Mouse (Mus musculus) intestine, embryonic 14.5 days (tissue): ENCODE data around the gene Scamp1. TPM values are rescaled to one million over a fixed set of nuclear protein-coding genes. Genes with fewer than 3 reads are reported as not detected.

Experiments used
- ATAC-seq: fragments of 200-750 bp; cut with Nextera tagmentation; replicated peaks from 2 replicates; pipeline ENCODE4 v1.8.0; 2017; ENCODE audit warnings: low read depth, moderate number of reproducible peaks, moderate TSS enrichment, moderate library complexity; ENCODE audit not compliant: low FRiP score, low TSS enrichment
- DNase-seq: peaks from one replicate; pipeline ENCODE4 v3.0.0-alpha.2; 2018; ENCODE audit warnings: low spot score
- H3K27ac ChIP-seq: fragments of 300-500 bp; sonication (generic); 2 replicates; pipeline ENCODE4 v1.5.1; 2014; ENCODE audit warnings: low read depth, mild to moderate bottlenecking, control low read depth
- H3K27me3 ChIP-seq: fragments of 300-500 bp; sonication (generic); replicated peaks from 2 replicates; pipeline ENCODE4 v1.6.1; 2014; ENCODE audit warnings: low read length, control low read depth; ENCODE audit not compliant: control insufficient read depth, insufficient read depth
- H3K36me3 ChIP-seq: fragments of 300-500 bp; sonication (generic); 2 replicates; pipeline ENCODE4 v1.6.1; 2014; ENCODE audit warnings: low read length, control low read depth; ENCODE audit not compliant: control insufficient read depth, insufficient read depth
- H3K4me1 ChIP-seq: fragments of 300-500 bp; sonication (generic); replicated peaks from 2 replicates; pipeline ENCODE4 v1.6.1; 2014; ENCODE audit warnings: low read length, control low read depth, mixed read lengths; ENCODE audit not compliant: control insufficient read depth, insufficient read depth
- H3K4me2 ChIP-seq: fragments of 300-500 bp; sonication (generic); 2 replicates; pipeline ENCODE4 v1.6.1; 2014; ENCODE audit warnings: low read length
- H3K4me3 ChIP-seq: fragments of 300-500 bp; sonication (generic); 2 replicates; pipeline ENCODE4 v1.5.1; 2014; ENCODE audit warnings: low read depth, low read length, control low read depth, mixed read lengths
- H3K9ac ChIP-seq: fragments of 300-500 bp; sonication (generic); 2 replicates; pipeline ENCODE4 v1.6.1; 2014; ENCODE audit warnings: mild to moderate bottlenecking, low read length
- H3K9me3 ChIP-seq: fragments of 300-500 bp; sonication (generic); 2 replicates; pipeline ENCODE4 v1.6.1; 2016; ENCODE audit warnings: low read length, control low read depth; ENCODE audit not compliant: control insufficient read depth
- whole genome bisulfite sequencing: fragments of 180-500 bp; shearing (Covaris S2); extraction: QIAGEN DNeasy Blood & Tissue Kit; methylation state at CpG from one replicate; pipeline ENCODE4 v1.1.7; 2014; 5-methylcytosine and 5-hydroxymethylcytosine counted together
- polyA plus RNA-seq: library from polyadenylated mRNA; unstranded; fragments of >200 nt; fragmentation: Nextera tagmentation; extraction: Ambion mirVana; gene quantifications from 2 replicates; pipeline ENCODE4 v1.2.1, GENCODE M21; 2014

The Scamp1 gene
- polyA plus RNA-seq, 1 experiment from 2014 or later, result 30.2 TPM

GRCm38 (mm10) chr13:94294886-94295285 lies 9.2 kb upstream of the Scamp1 start:
- Histone ChIP-seq H3K4me2 (no peak overlapping the region), H3K36me3 (no peaks in the 10 kb centered on the region), H3K27me3 (no peaks in the 10 kb centered on the region), H3K4me1 (no peaks in the 10 kb centered on the region), H3K9ac (no peak overlapping the region), H3K27ac (no peak overlapping the region), H3K9me3 (no peaks in the 10 kb centered on the region), H3K4me3 (no peak overlapping the region)
- DNase-seq (no peak), ATAC-seq (no peak)
- 58% methylated on average over 3 of the region's 3 CpGs for WGBS

- DNase-seq, result no peak
- no peak for ATAC-seq
- Histone ChIP-seq H3K27me3 (no peaks in the 10 kb centered on the region), H3K9ac (no peak overlapping the region), H3K4me1 (no peaks in the 10 kb centered on the region), H3K9me3 (no peaks in the 10 kb centered on the region), H3K36me3 (no peaks in the 10 kb centered on the region), H3K27ac (no peak overlapping the region), H3K4me2 (no peak overlapping the region), H3K4me3 (no peak overlapping the region)
- 58% methylated on average over 10 of the region's 10 CpGs for WGBS
Observed at GRCm38 (mm10) chr13:94293911-94294310, 8.3 kb upstream of the Scamp1 start.

DNA sequence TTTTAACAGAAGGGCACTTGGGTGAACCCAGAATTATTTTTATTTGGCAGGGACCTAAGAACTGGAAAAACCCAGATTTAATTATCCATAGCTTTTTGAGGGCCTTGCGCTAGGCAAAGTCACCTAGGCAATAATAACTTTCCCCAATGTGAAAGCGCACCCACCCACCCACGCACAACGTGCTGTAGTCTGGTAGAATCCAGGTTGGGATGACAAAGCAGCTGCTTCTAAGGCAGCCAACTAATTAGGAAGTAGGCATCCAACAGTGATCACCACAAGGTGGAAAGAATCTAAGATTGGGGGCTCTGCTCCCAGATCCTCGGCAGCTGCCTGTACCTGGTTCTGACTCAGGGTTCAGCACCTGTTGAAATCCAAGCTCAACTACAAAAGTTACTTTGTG lies 538 bp upstream of the Scamp1 start:
- Histone ChIP-seq H3K27ac (no peak overlapping the region), H3K4me2 (peak overlapping the region; percentile 84), H3K4me3 (no peak overlapping the region), H3K9me3 (no peaks in the 10 kb centered on the region), H3K36me3 (no peaks in the 10 kb centered on the region), H3K9ac (no peak overlapping the region), H3K27me3 (no peaks in the 10 kb centered on the region), H3K4me1 (no peaks in the 10 kb centered on the region; the same call in none of the 2 replicates)
- DNase-seq (no peak), ATAC-seq (no peak)
- 42% methylated on average over 5 of the region's 5 CpGs for WGBS

- under 1% methylated on average over 63 of the region's 65 CpGs for WGBS
- H3K9me3 ChIP-seq, result no peaks in the 10 kb centered on the region
Observed at GRCm38 (mm10) chr13:94284543-94285269, 951 bp downstream of the Scamp1 start.

GRCm38 (mm10) chr13:94279420-94279819 lies 6.2 kb downstream of the Scamp1 start:
- Histone ChIP-seq H3K4me3 (no peak overlapping the region), H3K4me2 (no peak overlapping the region), H3K27ac (no peak overlapping the region), H3K36me3 (no peaks in the 10 kb centered on the region), H3K9me3 (no peaks in the 10 kb centered on the region), H3K4me1 (no peaks in the 10 kb centered on the region; the same call in none of the 2 replicates), H3K27me3 (no peaks in the 10 kb centered on the region), H3K9ac (no peak overlapping the region)
- DNase-seq (no peak), ATAC-seq (no peak)
- 52% methylated on average over 5 of the region's 5 CpGs for WGBS

More at GRCm38 (mm10) chr13:94284543-94285269, 951 bp downstream of the Scamp1 start:
- ATAC-seq (peak; percentile 64), DNase-seq (peak; percentile 71)
- Histone ChIP-seq H3K27ac (peak overlapping the region; percentile 54), H3K4me3 (peak overlapping the region; percentile 89), H3K36me3 (no peaks in the 10 kb centered on the region), H3K27me3 (no peaks in the 10 kb centered on the region), H3K4me2 (peak overlapping the region; percentile 84), H3K9ac (peak overlapping the region; percentile 77), H3K4me1 (no peaks in the 10 kb centered on the region; the same call in none of the 2 replicates)

- WGBS, result 91% methylated on average over 6 of the region's 6 CpGs
- DNase-seq (no peak), ATAC-seq (no peak)
- H3K9me3 ChIP-seq, result no peaks in the 10 kb centered on the region
- H3K4me2 ChIP-seq, result no peak overlapping the region
- H3K27ac ChIP-seq, result no peak overlapping the region
- H3K4me3 ChIP-seq, result no peak overlapping the region
- H3K4me1 ChIP-seq, result no peaks in the 10 kb centered on the region; the same call in 1 of the 2 replicates
- H3K36me3 ChIP-seq, result no peaks in the 10 kb centered on the region
- H3K9ac ChIP-seq, result no peak overlapping the region
- no peaks in the 10 kb centered on the region for H3K27me3 ChIP-seq
Observed at GRCm38 (mm10) chr13:94271284-94271683, 14.4 kb downstream of the Scamp1 start.

DNA sequence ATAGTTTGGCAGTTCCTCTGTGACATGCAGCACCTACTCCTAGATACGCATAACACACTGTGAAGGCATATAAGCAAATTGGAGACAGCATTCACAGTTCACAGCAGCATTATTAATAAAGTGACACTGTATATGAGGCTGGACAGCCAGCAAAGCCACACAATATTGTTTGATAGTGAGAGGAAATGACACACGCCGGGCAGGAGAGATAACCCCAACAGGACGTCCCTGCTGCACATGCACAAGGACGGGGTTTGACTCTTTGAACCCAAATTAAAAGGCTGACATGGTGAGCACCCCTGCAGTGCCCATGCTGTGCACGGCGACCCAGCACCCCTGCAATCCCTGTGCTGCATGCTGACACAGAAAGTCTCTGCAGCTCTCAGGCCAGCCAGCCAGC lies 17.5 kb downstream of the Scamp1 start:
- H3K9me3 ChIP-seq, result no peaks in the 10 kb centered on the region
- H3K36me3 ChIP-seq, result no peaks in the 10 kb centered on the region
- H3K9ac ChIP-seq, result no peak overlapping the region
- ATAC-seq (no peak), DNase-seq (no peak)
- no peak overlapping the region for H3K4me2 ChIP-seq
- no peaks in the 10 kb centered on the region; the same call in 1 of the 2 replicates for H3K4me1 ChIP-seq
- 66% methylated on average over 7 of the region's 7 CpGs for WGBS
- no peak overlapping the region for H3K4me3 ChIP-seq
- no peak overlapping the region for H3K27ac ChIP-seq
- H3K27me3 ChIP-seq, result no peaks in the 10 kb centered on the region

DNA sequence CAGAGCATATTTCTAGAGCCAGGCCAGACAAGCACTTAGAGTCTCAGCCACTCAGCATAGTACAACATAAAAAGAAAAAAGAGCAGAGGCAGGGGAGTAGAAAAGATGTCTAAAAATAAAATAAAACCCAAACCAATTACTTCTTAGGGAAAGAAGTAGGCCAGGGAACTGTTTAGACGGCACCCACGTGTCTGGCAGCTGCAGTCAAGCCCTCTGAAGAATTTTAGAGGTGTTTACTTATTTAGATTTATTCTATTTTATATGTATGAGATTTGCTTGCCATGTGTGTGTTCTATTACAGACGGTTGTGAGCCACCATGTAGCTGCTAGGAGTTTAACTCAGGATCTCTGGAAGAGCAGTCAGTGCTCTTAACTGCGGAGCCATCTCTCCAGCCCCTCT lies 18.5 kb downstream of the Scamp1 start:
- Histone ChIP-seq H3K27ac (no peak overlapping the region), H3K9ac (no peak overlapping the region), H3K36me3 (no peaks in the 10 kb centered on the region), H3K4me1 (no peaks in the 10 kb centered on the region; the same call in 1 of the 2 replicates), H3K4me2 (no peak overlapping the region), H3K4me3 (no peak overlapping the region), H3K9me3 (no peaks in the 10 kb centered on the region), H3K27me3 (no peaks in the 10 kb centered on the region)
- DNase-seq (no peak), ATAC-seq (no peak)
- WGBS, result 34% methylated on average over 4 of the region's 4 CpGs

- Histone ChIP-seq H3K4me3 (no peak overlapping the region), H3K27me3 (no peaks in the 10 kb centered on the region), H3K9me3 (no peaks in the 10 kb centered on the region), H3K4me1 (no peaks in the 10 kb centered on the region; the same call in 1 of the 2 replicates), H3K9ac (no peak overlapping the region), H3K4me2 (no peak overlapping the region), H3K27ac (no peak overlapping the region), H3K36me3 (no peaks in the 10 kb centered on the region)
- WGBS, result 83% methylated on average over 6 of the region's 6 CpGs
- no peak for ATAC-seq
- no peak for DNase-seq
Observed at GRCm38 (mm10) chr13:94266530-94266929, 19.1 kb downstream of the Scamp1 start.
